Mouse (Mus musculus) heart, adult 18-20 months (tissue): ENCODE data around the gene Olfr1216. TPM values are rescaled to one million over a fixed set of nuclear protein-coding genes. Genes with fewer than 3 reads are reported as not detected.
"Not testable (repeated sequence)": the region's sequence is repeated elsewhere in the genome, so short reads cannot be mapped to it uniquely, and the experiment has no call there.

Experiments
- DNase-seq, 2 experiments: peaks; one replicate each; pipeline ENCODE4 v3.0.0; 2021 to 2022; ENCODE audit warnings: mixed read lengths in 1 of 2
- long read RNA-seq, 2 experiments: library from polyadenylated mRNA; stranded (forward); transcript quantifications; one replicate each; pipeline ENCODE4 v2.0.0; 2021
- total RNA-seq, 2 experiments: library from RNA; stranded (reverse); gene quantifications; 2 replicates each; pipeline ENCODE4 v1.2.3; 2021

The Olfr1216 gene
- not detected for total RNA-seq
- long read RNA-seq, experiment 1: 0 reads
- long read RNA-seq, experiment 2: 0 reads

DNA sequence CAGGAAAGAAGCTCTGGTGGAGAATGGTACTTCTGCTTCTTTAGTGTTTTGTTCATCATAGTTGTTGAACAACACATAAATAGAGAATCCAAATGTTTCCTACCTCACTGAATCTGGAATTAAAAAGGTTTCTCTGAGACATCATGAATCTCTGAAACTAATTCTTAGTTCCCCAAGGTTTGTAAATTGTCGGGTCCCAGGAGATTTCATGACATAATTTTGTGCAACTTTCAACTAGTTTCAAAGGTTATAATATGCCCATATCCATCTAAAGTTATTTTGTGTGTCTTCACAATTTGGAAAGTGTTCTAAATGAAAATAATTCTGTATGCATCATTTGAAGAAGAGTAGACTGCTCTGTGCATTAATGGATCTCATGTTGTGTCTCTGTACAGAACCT, at the start of gene Olfr1216:
Gene Olfr1216, minus strand, starts transcription at position 101 of the 400 bp plus-strand sequence.
- DNase-seq: no peak

DNA sequence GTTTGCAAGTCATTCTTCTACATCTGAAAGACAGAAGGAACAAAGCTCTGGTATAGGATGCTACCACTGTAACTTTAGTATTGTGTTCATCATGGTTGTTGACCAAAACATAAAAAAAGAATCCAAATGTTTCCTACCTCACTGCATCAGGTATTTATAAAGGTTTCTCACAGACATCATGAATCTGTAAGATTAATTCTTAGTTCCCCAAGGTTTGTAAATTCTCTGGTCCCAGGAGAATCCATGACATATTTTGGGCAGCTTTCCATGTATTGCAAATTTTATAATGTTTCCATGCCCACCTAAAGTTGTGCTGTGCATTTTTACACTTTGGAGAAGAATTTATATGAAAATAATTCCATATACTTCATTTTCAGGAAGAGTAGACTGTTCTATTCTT, 42.9 kb upstream of the Olfr1216 start, which contains the start of gene Olfr1218:
Gene Olfr1218, minus strand, starts transcription at position 101 of the 400 bp plus-strand sequence.
- no peak for DNase-seq

DNA sequence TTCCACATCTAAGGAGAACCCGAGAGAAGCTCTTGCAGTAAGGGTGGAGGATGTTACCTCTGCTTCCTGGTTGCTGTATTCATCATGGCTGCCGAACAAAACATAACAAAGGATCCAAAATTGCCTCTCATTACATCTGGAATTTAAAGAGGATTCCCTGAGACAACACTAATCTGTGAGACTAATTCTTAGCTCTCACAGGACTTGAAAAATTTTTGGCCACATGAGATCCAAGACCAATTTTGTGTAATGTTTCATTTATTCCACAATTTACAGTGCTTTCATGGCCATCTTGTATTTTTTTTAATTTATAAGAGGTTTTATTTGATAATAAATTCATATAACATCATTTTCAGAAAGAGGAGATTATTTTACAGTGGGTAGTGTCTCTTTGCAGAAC, 13.8 kb upstream of the Olfr1216 start, which contains the start of gene Olfr1217:
Gene Olfr1217, minus strand, starts transcription at position 101 of the 400 bp plus-strand sequence.
- DNase-seq: no peak

DNA sequence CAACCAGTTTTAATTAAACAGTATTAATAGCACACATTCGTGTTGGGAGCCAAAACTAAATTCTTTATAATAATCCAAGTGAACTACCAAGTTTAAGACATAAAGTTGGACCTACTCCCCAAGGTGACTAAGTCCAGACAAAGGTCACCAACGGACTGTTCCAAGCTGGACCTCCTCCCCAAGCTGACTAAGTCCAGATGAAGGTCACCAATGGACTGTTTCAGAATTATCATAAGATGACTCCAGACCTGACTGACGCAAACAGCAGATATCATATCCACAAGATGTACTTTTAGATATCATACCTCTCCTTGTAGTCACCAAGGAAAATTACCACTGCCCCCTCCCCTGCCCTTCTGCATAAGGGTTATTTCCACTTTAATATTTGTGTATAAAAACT, 3.3 kb upstream of the Olfr1216 start:
- not testable (repeated sequence) for DNase-seq

DNA sequence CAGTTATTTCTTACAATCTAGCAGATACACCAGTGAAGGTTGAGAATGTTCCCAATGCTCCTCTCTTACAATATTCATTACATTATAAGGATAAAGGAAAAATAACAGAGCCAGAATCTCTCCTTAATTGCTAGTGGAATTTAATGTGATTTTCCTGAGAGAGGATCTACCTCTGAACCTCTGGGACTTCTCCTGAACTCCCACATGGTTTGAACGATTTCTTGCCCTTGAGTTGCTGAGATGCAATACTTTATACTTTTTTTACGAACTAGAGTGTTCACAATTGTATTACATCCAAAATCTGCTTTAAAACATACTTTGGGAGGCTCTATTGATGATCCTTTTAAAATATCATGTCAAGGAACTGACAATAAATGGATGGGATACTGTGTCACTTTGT, 11.3 kb downstream of the Olfr1216 start, which contains the start of gene Olfr1215:
Gene Olfr1215, minus strand, starts transcription at position 101 of the 400 bp plus-strand sequence.
- DNase-seq: no peak

DNA sequence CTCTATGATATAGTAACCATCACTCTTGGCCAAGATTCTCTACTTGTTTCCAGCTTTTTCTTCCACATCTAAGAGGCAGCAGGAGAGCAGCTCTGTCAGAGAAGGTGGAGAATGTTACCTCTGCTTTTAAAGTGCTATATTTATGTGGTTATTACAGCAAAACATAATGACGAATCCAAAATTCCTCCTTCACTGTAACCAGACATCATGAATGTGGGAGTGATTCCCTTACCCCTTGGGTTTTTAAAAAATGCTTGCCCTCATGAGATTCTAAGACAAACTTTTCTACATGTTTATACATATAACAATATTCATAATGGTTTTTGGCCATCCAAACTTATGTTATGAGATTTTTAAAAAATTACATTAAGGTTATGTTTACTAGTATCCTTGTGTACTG, 25.6 kb downstream of the Olfr1216 start, which contains the start of gene Olfr1214:
Gene Olfr1214, minus strand, starts transcription at position 101 of the 400 bp plus-strand sequence.
- no peak for DNase-seq

DNA sequence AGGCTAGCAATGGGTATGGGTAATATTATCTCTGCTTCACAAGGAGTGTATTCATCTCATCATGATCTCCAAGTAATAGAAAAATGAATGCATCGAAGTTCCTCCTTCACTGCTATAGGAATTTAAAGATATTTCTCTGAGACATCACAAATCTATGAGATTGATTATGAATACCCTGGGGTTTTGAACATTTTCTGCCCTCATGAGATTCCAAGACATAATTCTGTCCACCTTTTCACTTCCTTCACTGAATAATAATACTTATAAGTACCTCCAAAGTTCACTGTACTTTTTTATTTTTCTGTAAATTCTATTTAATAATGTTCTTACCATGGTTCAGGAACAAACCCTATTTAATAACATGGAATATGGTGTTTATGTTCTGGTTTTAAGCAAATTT, 38.0 kb downstream of the Olfr1216 start, which contains the start of gene Gm13762:
Gene Gm13762, minus strand, starts transcription at position 101 of the 400 bp plus-strand sequence.
- no peak for DNase-seq

Other genes starting within 250 kb of the Olfr1216 start
- not detected for gene Olfr1200, start 247.9 kb downstream of the Olfr1216 start, total RNA-seq
- not detected for gene Olfr1201, start 225.3 kb downstream of the Olfr1216 start, total RNA-seq
- gene Olfr1202, start 203.8 kb downstream of the Olfr1216 start, total RNA-seq: not detected
- not detected for gene Olfr1205, start 188.6 kb downstream of the Olfr1216 start, total RNA-seq
- gene Olfr1204, start 169.0 kb downstream of the Olfr1216 start, total RNA-seq: not detected
- not detected for gene Olfr1206, start 155.1 kb downstream of the Olfr1216 start, total RNA-seq
- not detected for gene Olfr1208, start 116.0 kb downstream of the Olfr1216 start, total RNA-seq
- not detected for gene Olfr1209, start 103.2 kb downstream of the Olfr1216 start, total RNA-seq
- gene Olfr1211, start 80.2 kb downstream of the Olfr1216 start, total RNA-seq: not detected
- not detected for gene Olfr1212, start 64.4 kb downstream of the Olfr1216 start, total RNA-seq
- gene Gm13762, start 38.1 kb downstream of the Olfr1216 start, total RNA-seq: not detected
- not detected for gene Olfr1214, start 25.7 kb downstream of the Olfr1216 start, total RNA-seq
- not detected for gene Olfr1215, start 11.4 kb downstream of the Olfr1216 start, total RNA-seq
- not detected for gene Olfr1217, start 13.7 kb upstream of the Olfr1216 start, total RNA-seq
- gene Olfr1218, start 42.8 kb upstream of the Olfr1216 start, total RNA-seq: not detected
- not detected for gene Olfr1219, start 65.2 kb upstream of the Olfr1216 start, total RNA-seq
- gene Olfr1220, start 88.5 kb upstream of the Olfr1216 start, total RNA-seq: not detected
- gene Olfr1221, start 98.9 kb upstream of the Olfr1216 start, total RNA-seq: not detected
- not detected for gene Olfr1222, start 114.7 kb upstream of the Olfr1216 start, total RNA-seq
- gene Olfr1223, start 133.2 kb upstream of the Olfr1216 start, total RNA-seq: not detected
- gene Olfr1224-ps1, start 145.8 kb upstream of the Olfr1216 start, total RNA-seq: not detected
- gene Olfr1225, start 156.3 kb upstream of the Olfr1216 start, total RNA-seq: not detected
- not detected for gene Olfr1226, start 181.7 kb upstream of the Olfr1216 start, total RNA-seq
- gene Olfr1228, start 235.7 kb upstream of the Olfr1216 start, total RNA-seq: not detected